Mouse (Mus musculus): Measurements from ENCODE around the gene Rrp9. TPM values are rescaled to one million over a fixed set of nuclear protein-coding genes. Genes with fewer than 3 reads are reported as not detected.

Rrp9 gene
- 1.5 TPM for polyA plus RNA-seq (2014; fragmentation: Illumina TruSeq; extraction: RNeasy Lipid Tissue Mini Kit (QIAGEN cat#74804); ENCODE audit: low read depth, low replicate concordance)

GRCm38 (mm10) chr9:106475663-106476001 lies at the start of gene Rrp9:
Gene Rrp9 (plus strand): TSS chr9:106475963.

GRCm38 (mm10) chr9:106429221-106430014 lies 46.3 kb upstream of the Rrp9 start, which contains the start of gene Rpl29:
Gene Rpl29 (plus strand): TSS chr9:106429454.

GRCm38 (mm10) chr9:106447348-106447747 lies 28.4 kb upstream of the Rrp9 start, which contains the start of the genes Abhd14b and Abhd14a:
Gene Abhd14b (plus strand): TSS chr9:106447459.
Gene Abhd14a (minus strand): TSS chr9:106447678.

GRCm38 (mm10) chr9:106453271-106454070 lies 22.3 kb upstream of the Rrp9 start, which contains the start of gene Pcbp4:
Gene Pcbp4 (plus strand): TSS chr9:106453291.

GRCm38 (mm10) chr9:106465571-106466200 lies 10.1 kb upstream of the Rrp9 start, which contains the start of gene Gpr62:
Gene Gpr62 (minus strand): TSS chr9:106465938.

GRCm38 (mm10) chr9:106476924-106477484 lies 1.2 kb downstream of the Rrp9 start, which contains the start of gene Parp3:
Gene Parp3 (minus strand): TSS chr9:106476949.

GRCm38 (mm10) chr9:106499667-106500066 lies 23.9 kb downstream of the Rrp9 start, which contains the start of gene Iqcf1:
Gene Iqcf1 (plus strand): TSS chr9:106499967.

GRCm38 (mm10) chr9:106514273-106514672 lies 38.5 kb downstream of the Rrp9 start, which contains the start of gene Iqcf5:
Gene Iqcf5 (plus strand): TSS chr9:106514573.

Other genes starting within 250 kb of the Rrp9 start
- gene Alas1, start 227.3 kb upstream of the Rrp9 start, polyA plus RNA-seq (2014; fragmentation: Illumina TruSeq; extraction: RNeasy Lipid Tissue Mini Kit (QIAGEN cat#74804); ENCODE audit: low read depth, low replicate concordance), result 86.5 TPM
- 0.34 TPM for gene Poc1a, start 194.9 kb upstream of the Rrp9 start, polyA plus RNA-seq (2014; fragmentation: Illumina TruSeq; extraction: RNeasy Lipid Tissue Mini Kit (QIAGEN cat#74804); ENCODE audit: low read depth, low replicate concordance)
- gene Dusp7, start 107.3 kb upstream of the Rrp9 start, polyA plus RNA-seq (2014; fragmentation: Illumina TruSeq; extraction: RNeasy Lipid Tissue Mini Kit (QIAGEN cat#74804); ENCODE audit: low read depth, low replicate concordance), result 2.9 TPM
- 26.6 TPM for gene Rpl29, start 46.5 kb upstream of the Rrp9 start, polyA plus RNA-seq (2014; fragmentation: Illumina TruSeq; extraction: RNeasy Lipid Tissue Mini Kit (QIAGEN cat#74804); ENCODE audit: low read depth, low replicate concordance)
- gene Acy1, start 37.6 kb upstream of the Rrp9 start, polyA plus RNA-seq (2014; fragmentation: Illumina TruSeq; extraction: RNeasy Lipid Tissue Mini Kit (QIAGEN cat#74804); ENCODE audit: low read depth, low replicate concordance), result 4.1 TPM
- 105 TPM for gene Abhd14b, start 28.5 kb upstream of the Rrp9 start, polyA plus RNA-seq (2014; fragmentation: Illumina TruSeq; extraction: RNeasy Lipid Tissue Mini Kit (QIAGEN cat#74804); ENCODE audit: low read depth, low replicate concordance)
- 2.2 TPM for gene Abhd14a, start 28.3 kb upstream of the Rrp9 start, polyA plus RNA-seq (2014; fragmentation: Illumina TruSeq; extraction: RNeasy Lipid Tissue Mini Kit (QIAGEN cat#74804); ENCODE audit: low read depth, low replicate concordance)
- gene Pcbp4, start 22.7 kb upstream of the Rrp9 start, polyA plus RNA-seq (2014; fragmentation: Illumina TruSeq; extraction: RNeasy Lipid Tissue Mini Kit (QIAGEN cat#74804); ENCODE audit: low read depth, low replicate concordance), result 2.8 TPM
- not detected for gene Gpr62, start 10.0 kb upstream of the Rrp9 start, polyA plus RNA-seq (2014; fragmentation: Illumina TruSeq; extraction: RNeasy Lipid Tissue Mini Kit (QIAGEN cat#74804); ENCODE audit: low read depth, low replicate concordance)
- 9.4 TPM for gene Parp3, start 986 bp downstream of the Rrp9 start, polyA plus RNA-seq (2014; fragmentation: Illumina TruSeq; extraction: RNeasy Lipid Tissue Mini Kit (QIAGEN cat#74804); ENCODE audit: low read depth, low replicate concordance)
- not detected for gene Iqcf1, start 24.0 kb downstream of the Rrp9 start, polyA plus RNA-seq (2014; fragmentation: Illumina TruSeq; extraction: RNeasy Lipid Tissue Mini Kit (QIAGEN cat#74804); ENCODE audit: low read depth, low replicate concordance)
- not detected for gene Iqcf5, start 38.6 kb downstream of the Rrp9 start, polyA plus RNA-seq (2014; fragmentation: Illumina TruSeq; extraction: RNeasy Lipid Tissue Mini Kit (QIAGEN cat#74804); ENCODE audit: low read depth, low replicate concordance)
- not detected for gene Iqcf3, start 85.7 kb downstream of the Rrp9 start, polyA plus RNA-seq (2014; fragmentation: Illumina TruSeq; extraction: RNeasy Lipid Tissue Mini Kit (QIAGEN cat#74804); ENCODE audit: low read depth, low replicate concordance)
- not detected for gene Iqcf4, start 95.0 kb downstream of the Rrp9 start, polyA plus RNA-seq (2014; fragmentation: Illumina TruSeq; extraction: RNeasy Lipid Tissue Mini Kit (QIAGEN cat#74804); ENCODE audit: low read depth, low replicate concordance)
- not detected for gene Iqcf6, start 150.6 kb downstream of the Rrp9 start, polyA plus RNA-seq (2014; fragmentation: Illumina TruSeq; extraction: RNeasy Lipid Tissue Mini Kit (QIAGEN cat#74804); ENCODE audit: low read depth, low replicate concordance)
- gene Grm2, start 180.1 kb downstream of the Rrp9 start, polyA plus RNA-seq (2014; fragmentation: Illumina TruSeq; extraction: RNeasy Lipid Tissue Mini Kit (QIAGEN cat#74804); ENCODE audit: low read depth, low replicate concordance), result not detected
- gene Tex264, start 210.0 kb downstream of the Rrp9 start, polyA plus RNA-seq (2014; fragmentation: Illumina TruSeq; extraction: RNeasy Lipid Tissue Mini Kit (QIAGEN cat#74804); ENCODE audit: low read depth, low replicate concordance), result 15.1 TPM

Data from liver, adult 10 weeks (tissue).